8 mouse cellular contexts compared by ENCODE assay signal in the genomic region with DNA sequence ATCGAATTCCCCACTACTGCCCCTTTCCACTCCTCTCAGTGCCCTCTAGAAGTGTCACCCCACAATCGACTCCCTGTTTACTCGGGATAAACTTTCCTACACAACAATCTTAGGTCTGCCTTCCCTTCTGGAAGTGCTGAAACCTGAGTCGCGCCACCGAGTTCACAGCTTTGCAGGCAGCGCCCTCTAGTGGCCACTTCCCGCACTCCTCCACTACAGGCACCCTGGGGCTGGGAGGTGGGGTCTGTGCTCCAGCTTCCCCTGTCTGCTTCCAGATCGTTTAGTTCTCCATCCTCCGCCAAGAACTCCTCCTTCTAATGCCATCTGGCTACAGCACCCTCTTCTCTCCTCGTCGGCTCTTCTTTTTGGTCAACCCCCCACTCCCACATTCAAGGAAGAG. TPM values are rescaled to one million over a fixed set of nuclear protein-coding genes. Genes with fewer than 3 reads are reported as not detected.
DNase-seq lines count a peak whose midpoint lies in the region; ATAC-seq and TF ChIP-seq lines count a peak whose summit lies in the region.

No protein-coding gene starts in this region.

- no peaks in the 10 kb centered on the region for H3K9me3 ChIP-seq in forebrain, embryonic 11.5 days (ENCODE audit: control insufficient read depth, low read length)
- no peaks in the 10 kb centered on the region for H3K9me3 ChIP-seq in heart, postnatal 0 days (replicated peaks; ENCODE audit: control insufficient read depth, low read length)
- no peaks in the 10 kb centered on the region for H3K9me3 ChIP-seq in liver, embryonic 16.5 days (replicated peaks; ENCODE audit: control insufficient read depth, low read length)
- H3K9me3 ChIP-seq in neural tube, embryonic 13.5 days: no peaks in the 10 kb centered on the region
- H3K9me3 ChIP-seq in stomach, postnatal 0 days (ENCODE audit: control insufficient read depth, low read length): no peaks in the 10 kb centered on the region

- no peak overlapping the region for H3K4me3 ChIP-seq in forebrain, embryonic 11.5 days (ENCODE audit: low read depth, low read length)
- peak overlapping the region; percentile 13; the same call in 1 of the 2 replicates for H3K4me3 ChIP-seq in heart, postnatal 0 days (ENCODE audit: low read depth, low read length)
- H3K4me3 ChIP-seq in liver, embryonic 16.5 days (ENCODE audit: low read depth, low read length): no peak overlapping the region
- no peak overlapping the region for H3K4me3 ChIP-seq in neural tube, embryonic 13.5 days
- no peak overlapping the region for H3K4me3 ChIP-seq in stomach, postnatal 0 days (ENCODE audit: low read depth, low read length)

- no peaks in the 10 kb centered on the region for H3K36me3 ChIP-seq in forebrain, embryonic 11.5 days (ENCODE audit: control insufficient read depth, insufficient read depth, low read length)
- no peaks in the 10 kb centered on the region for H3K36me3 ChIP-seq in heart, postnatal 0 days (replicated peaks; ENCODE audit: control insufficient read depth, insufficient read depth, low read length)
- H3K36me3 ChIP-seq in liver, embryonic 16.5 days (ENCODE audit: control insufficient read depth, insufficient read depth): no peaks in the 10 kb centered on the region
- no peaks in the 10 kb centered on the region for H3K36me3 ChIP-seq in neural tube, embryonic 13.5 days
- H3K36me3 ChIP-seq in stomach, postnatal 0 days (ENCODE audit: control insufficient read depth, insufficient read depth, low read length): no peaks in the 10 kb centered on the region

- TF ChIP-seq CTCF in heart, postnatal 0 days (IDR thresholded peaks at IDR 0.05; ENCODE audit: low read depth): peak; percentile 83
- TF ChIP-seq CTCF in stomach, postnatal 0 days (IDR thresholded peaks at IDR 0.05; ENCODE audit: low read depth): peak; percentile 89

- H3K27me3 ChIP-seq in forebrain, embryonic 11.5 days (ENCODE audit: control insufficient read depth, insufficient read depth, low read length): peaks cover 3% of the 10 kb centered on the region; the same call in 1 of the 2 replicates
- no peaks in the 10 kb centered on the region for H3K27me3 ChIP-seq in heart, postnatal 0 days (ENCODE audit: control insufficient read depth, insufficient read depth, low read length)
- H3K27me3 ChIP-seq in liver, embryonic 16.5 days (ENCODE audit: control insufficient read depth, insufficient read depth, low read depth, low read length): no peaks in the 10 kb centered on the region; the same call in 1 of the 2 replicates
- H3K27me3 ChIP-seq in neural tube, embryonic 13.5 days: peaks cover 30% of the 10 kb centered on the region
- H3K27me3 ChIP-seq in stomach, postnatal 0 days (ENCODE audit: control insufficient read depth, insufficient read depth, low read length): no peaks in the 10 kb centered on the region

- ATAC-seq in forebrain, embryonic 11.5 days (replicated peaks; ENCODE audit: low FRiP score): peak; percentile 67
- peak; percentile 60 for ATAC-seq in heart, postnatal 0 days (ENCODE audit: insufficient read depth, low read depth)
- ATAC-seq in liver, embryonic 16.5 days (ENCODE audit: low read depth): no peak
- ATAC-seq in neural tube, embryonic 13.5 days (ENCODE audit: low read depth): peak; percentile 53; the same call in 1 of the 2 replicates
- peak; percentile 66 for ATAC-seq in stomach, postnatal 0 days (ENCODE audit: low FRiP score, low TSS enrichment)

- DNase-seq in CD8-positive naive resting alpha-beta T cell, adult 2 months (ENCODE audit: low read depth in 2 of 2, low spot score in 2 of 2): peak; percentile 44 to 49
- DNase-seq in c-Kit-positive CD71-negative TER-119-negative erythroid progenitor cells, embryonic 14.5 days (ENCODE audit: low read depth): peak; percentile 32
- peak; percentile 86 for DNase-seq in forebrain, embryonic 11.5 days (ENCODE audit: low spot score)
- no peak for DNase-seq in heart, postnatal 0 days (ENCODE audit: low spot score)
- DNase-seq in kidney, postnatal 36 days: peak; percentile 43 to 84
- peak; percentile 71 for DNase-seq in stomach, postnatal 0 days (ENCODE audit: low spot score)

- TF ChIP-seq EP300 in heart, postnatal 0 days (IDR thresholded peaks at IDR 0.05; ENCODE audit: low read depth): no peak
- TF ChIP-seq EP300 in stomach, postnatal 0 days (optimal IDR thresholded peaks at IDR 0.05): no peak

- no peak overlapping the region for H3K9ac ChIP-seq in forebrain, embryonic 11.5 days (ENCODE audit: low read length)
- no peak overlapping the region for H3K9ac ChIP-seq in heart, postnatal 0 days (replicated peaks; ENCODE audit: low read depth, low read length)
- no peak overlapping the region for H3K9ac ChIP-seq in liver, embryonic 16.5 days (ENCODE audit: low read depth, low read length)
- H3K9ac ChIP-seq in neural tube, embryonic 13.5 days: 0 out of 2 replicates have a peak overlapping the region, but pooled peaks have one; percentile 31
- no peak overlapping the region for H3K9ac ChIP-seq in stomach, postnatal 0 days (ENCODE audit: low read length)

- H3K4me2 ChIP-seq in forebrain, embryonic 11.5 days (ENCODE audit: low read depth, low read length, severe bottlenecking): peak overlapping the region; percentile 32; the same call in 1 of the 2 replicates
- H3K4me2 ChIP-seq in heart, postnatal 0 days (ENCODE audit: low read depth, low read length): peak overlapping the region; percentile 51
- H3K4me2 ChIP-seq in liver, embryonic 16.5 days (ENCODE audit: low read depth, low read length): 0 out of 2 replicates have a peak overlapping the region, but pooled peaks have one; percentile 17
- H3K4me2 ChIP-seq in neural tube, embryonic 13.5 days: peak overlapping the region; percentile 39
- H3K4me2 ChIP-seq in stomach, postnatal 0 days (replicated peaks; ENCODE audit: low read depth): no peak overlapping the region; the same call in 1 of the 2 replicates

- H3K27ac ChIP-seq in forebrain, embryonic 11.5 days (ENCODE audit: low read depth, low read length): no peak overlapping the region
- H3K27ac ChIP-seq in heart, postnatal 0 days (ENCODE audit: low read depth): no peak overlapping the region
- no peak overlapping the region for H3K27ac ChIP-seq in liver, embryonic 16.5 days (ENCODE audit: low read length)
- H3K27ac ChIP-seq in neural tube, embryonic 13.5 days (replicated peaks): no peak overlapping the region
- no peak overlapping the region for H3K27ac ChIP-seq in stomach, postnatal 0 days (replicated peaks)

- WGBS in forebrain, embryonic 11.5 days: 18% methylated on average over 9 of the region's 12 CpGs
- WGBS in heart, postnatal 0 days: 6% methylated on average over 12 of the region's 12 CpGs
- WGBS in liver, embryonic 16.5 days (ENCODE audit: insufficient replicate concordance): 12% methylated on average over 12 of the region's 12 CpGs
- 13% methylated on average over 12 of the region's 12 CpGs for WGBS in neural tube, embryonic 13.5 days
- 9% methylated on average over 12 of the region's 12 CpGs for WGBS in stomach, postnatal 0 days

- H3K4me1 ChIP-seq in forebrain, embryonic 11.5 days (replicated peaks; ENCODE audit: control insufficient read depth, insufficient read depth, low read length): no peaks in the 10 kb centered on the region
- no peaks in the 10 kb centered on the region for H3K4me1 ChIP-seq in heart, postnatal 0 days (ENCODE audit: control insufficient read depth, insufficient read depth)
- no peaks in the 10 kb centered on the region for H3K4me1 ChIP-seq in liver, embryonic 16.5 days (ENCODE audit: control insufficient read depth, low read depth, low read length)
- H3K4me1 ChIP-seq in neural tube, embryonic 13.5 days (replicated peaks): no peaks in the 10 kb centered on the region
- H3K4me1 ChIP-seq in stomach, postnatal 0 days (replicated peaks; ENCODE audit: control insufficient read depth, insufficient read depth): no peaks in the 10 kb centered on the region

RNA-seq across cellular contexts. Expression of gene Rtl9, which starts 40.6 kb away (rescaled TPM):
- 0.09 and 0.16 TPM in 2 replicates for polyA plus RNA-seq in forebrain, embryonic 11.5 days (2014; fragmentation: Nextera tagmentation; extraction: Ambion mirVana)
- total RNA-seq in heart, postnatal 0 days (2014; rRNA removed; ENCODE audit: low replicate concordance): 1.6 and 2.6 TPM in 2 replicates
- 0.15 TPM in 2 replicates for polyA plus RNA-seq in heart, postnatal 0 days (2015; fragmentation: Nextera tagmentation; extraction: Ambion mirVana)
- polyA plus RNA-seq in liver, embryonic 16.5 days (2015; fragmentation: Nextera tagmentation; extraction: Ambion mirVana): 0.02 TPM in 1 of 2 replicates, not detected in the other
- 0.20 and 0.25 TPM in 2 replicates for polyA plus RNA-seq in neural tube, embryonic 13.5 days (2015; fragmentation: Nextera tagmentation; extraction: Ambion mirVana)
- 0.15 and 0.24 TPM in 2 replicates for polyA plus RNA-seq in stomach, postnatal 0 days (2015; fragmentation: Nextera tagmentation; extraction: Ambion mirVana)
